Mouse (Mus musculus): Measurements from ENCODE around the gene Hist1h2bb. TPM values are rescaled to one million over a fixed set of nuclear protein-coding genes. Genes with fewer than 3 reads are reported as not detected.

Hist1h2bb gene
- total and polyA plus RNA-seq, 3 experiments: 0.53 to 2,852 (median 54.6) TPM

DNA sequence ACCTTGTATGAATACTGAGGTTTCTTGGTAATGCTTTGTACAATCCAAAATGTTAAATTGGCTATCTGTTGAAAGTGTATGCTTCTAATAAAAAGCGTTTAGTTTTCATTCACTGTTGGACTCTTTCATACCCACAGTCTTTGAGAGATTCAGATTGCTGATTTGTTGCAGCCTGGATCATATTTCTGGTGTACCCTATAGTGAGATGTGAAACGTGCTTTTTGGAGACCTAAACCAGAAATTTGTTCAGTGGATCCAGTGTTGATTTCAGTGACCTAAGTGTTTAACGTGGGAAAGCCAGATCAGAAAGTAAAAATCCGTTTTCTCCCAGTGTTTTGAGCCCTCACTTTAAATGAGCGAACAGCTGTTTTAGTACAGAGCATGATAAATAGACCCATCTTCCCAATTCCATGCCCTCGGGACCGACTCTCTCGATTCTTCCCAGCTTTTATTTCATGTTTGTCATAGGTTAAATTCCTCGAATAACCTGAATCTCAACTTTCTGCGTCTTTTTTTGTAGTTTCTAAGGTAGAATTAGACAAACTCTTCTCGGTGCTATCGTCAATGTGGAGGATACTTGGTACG, 6.2 kb upstream of the Hist1h2bb start:
- Histone ChIP-seq H3K4me3 (replicated peaks in 1 of 3; ENCODE audit: low read depth in 2 of 3, low read length in 2 of 3, poor library complexity in 1 of 3) (peak overlapping the region; percentile 54 to 74 (median 54)), H3K9ac (ENCODE audit: insufficient read depth, low read depth) (peak overlapping the region; percentile 100), H3K27me3 (replicated peaks) (no peaks in the 10 kb centered on the region), H3K9me3 (replicated peaks; ENCODE audit: low read length) (no peaks in the 10 kb centered on the region), H3K79me2 (replicated peaks; ENCODE audit: control insufficient read depth, extremely low read depth, insufficient read depth, poor library complexity, severe bottlenecking) (no peaks in the 10 kb centered on the region), H3K27ac (ENCODE audit: insufficient read depth, low read depth) (peak overlapping the region; percentile 95), H3K4me1 (ENCODE audit: control insufficient read depth in 1 of 2, insufficient read depth in 2 of 2) (peaks cover 3 to 29% of the 10 kb centered on the region in 2 experiments; a peak in 3 of 4 replicates), H3K36me3 (replicated peaks in 1 of 2; ENCODE audit: control insufficient read depth in 1 of 2, insufficient read depth in 1 of 2, low read length in 1 of 2) (no peaks in the 10 kb centered on the region), H3K4me2 (ENCODE audit: insufficient read depth, low read depth, poor library complexity, severe bottlenecking) (peak overlapping the region; percentile 84)
- in situ Hi-C loops (cut with MboI; ENCODE audit: low pct_ligation_motif_present, low pct_unique_long_range_greater_than_20kb, low sequenced_read_pairs): no loop called here
- no peak for DNase-seq (ENCODE audit: extremely low read depth)
- dilution Hi-C loops (cut with MboI; ENCODE audit: extremely low pct_ligation_motif_present, extremely low pct_unique_long_range_greater_than_20kb, low sequenced_read_pairs): loop anchor here (10.0 kb wide), 1 partner anchor 46 kb away; the partner anchor contains the start of genes Hist1h1t and Hist1h4c
- TF ChIP-seq MAX (IDR thresholded peaks at IDR 0.05; ENCODE audit: low read length): no peak
- TF ChIP-seq NELFE (IDR thresholded peaks at IDR 0.05; ENCODE audit: low read depth, low read length): peak; percentile 11; the same call in 1 of the 2 replicates
- no peak for TF ChIP-seq ZNF384 (IDR thresholded peaks at IDR 0.05; ENCODE audit: low read depth, low read length)

DNA sequence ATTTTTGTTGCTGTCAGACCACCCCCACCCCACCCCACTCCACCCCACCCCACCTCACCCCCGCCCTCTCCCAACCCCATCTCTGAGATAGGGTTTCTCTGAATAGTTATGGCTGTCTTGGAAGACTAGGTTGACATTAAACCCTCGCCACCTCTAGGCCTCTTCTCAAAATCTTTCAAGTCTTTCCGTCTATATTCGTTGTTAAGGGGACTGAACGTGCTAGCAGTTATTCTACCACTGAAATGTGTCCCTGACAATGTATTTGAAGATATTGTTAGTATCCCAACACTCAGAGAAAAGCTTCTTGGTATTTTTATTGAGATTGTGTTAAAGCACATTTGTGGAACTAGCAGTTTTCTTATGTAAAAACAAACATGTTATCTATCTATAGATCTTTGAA, 5.6 kb upstream of the Hist1h2bb start:
- DNase-seq (ENCODE audit: extremely low read depth): peak; percentile 46
- no peaks in the 10 kb centered on the region for H3K79me2 ChIP-seq (replicated peaks; ENCODE audit: control insufficient read depth, extremely low read depth, insufficient read depth, poor library complexity, severe bottlenecking)
- H3K27ac ChIP-seq (ENCODE audit: insufficient read depth, low read depth): peak overlapping the region; percentile 57; the same call in 1 of the 2 replicates
- TF ChIP-seq ZC3H11A (IDR thresholded peaks at IDR 0.05; ENCODE audit: low read depth, low read length): no peak
- no peak for TF ChIP-seq MYC (IDR thresholded peaks at IDR 0.05; ENCODE audit: low read depth, low read length)
- no peak for TF ChIP-seq JUND (conservative IDR thresholded peaks at IDR 0.05; ENCODE audit: low read depth, low read length)
- no peak for TF ChIP-seq ETS1 (conservative IDR thresholded peaks at IDR 0.05; ENCODE audit: low read depth, low read length)
- no peak for TF ChIP-seq ZKSCAN1 (IDR thresholded peaks at IDR 0.05; ENCODE audit: borderline replicate concordance, low read depth, low read length)
- no peak; the same call in 1 of the 2 replicates for TF ChIP-seq NELFE (IDR thresholded peaks at IDR 0.05; ENCODE audit: low read depth, low read length)
- TF ChIP-seq UBTF (IDR thresholded peaks at IDR 0.05; ENCODE audit: low read depth, low read length): no peak
- TF ChIP-seq RAD21 (IDR thresholded peaks at IDR 0.05; ENCODE audit: low read depth, low read length): no peak
- TF ChIP-seq MAZ (IDR thresholded peaks at IDR 0.05; ENCODE audit: low read depth, low read length): 0 out of 2 replicates have a peak, but pooled peaks have one; percentile 26
- 0 out of 2 replicates have a peak, but pooled peaks have one; percentile 25 for TF ChIP-seq HCFC1 (IDR thresholded peaks at IDR 0.05; ENCODE audit: low read depth, low read length)
- no peak for TF ChIP-seq CHD2 (IDR thresholded peaks at IDR 0.05; ENCODE audit: low read length)
- TF ChIP-seq JUN (IDR thresholded peaks at IDR 0.05; ENCODE audit: insufficient read depth, low read depth, low read length): no peak
- TF ChIP-seq CHD1 (IDR thresholded peaks at IDR 0.05; ENCODE audit: low read depth, low read length): peak; percentile 58; the same call in 1 of the 2 replicates
- no peak for TF ChIP-seq USF1 (IDR thresholded peaks at IDR 0.05; ENCODE audit: low read depth, low read length)
- no peak for TF ChIP-seq SMC3 (IDR thresholded peaks at IDR 0.05; ENCODE audit: low read depth, low read length)
- TF ChIP-seq MEF2A (IDR thresholded peaks at IDR 0.05; ENCODE audit: borderline replicate concordance, low read depth, low read length): no peak
- no peak for TF ChIP-seq GABPA (IDR thresholded peaks at IDR 0.05; ENCODE audit: insufficient replicate concordance, low read depth, low read length)
- no peak for TF ChIP-seq TBP (conservative IDR thresholded peaks at IDR 0.05; ENCODE audit: low read depth, low read length)
- no peak for TF ChIP-seq IRF4 (IDR thresholded peaks at IDR 0.05; ENCODE audit: low read depth, low read length)
- TF ChIP-seq TCF12 (IDR thresholded peaks at IDR 0.05; ENCODE audit: low read depth, low read length): no peak
- no peaks in the 10 kb centered on the region for H3K27me3 ChIP-seq (replicated peaks)
- H3K4me3 ChIP-seq (replicated peaks in 1 of 3; ENCODE audit: low read depth in 2 of 3, low read length in 2 of 3, poor library complexity in 1 of 3): peak overlapping the region in 2 of 3 experiments; percentile 30 to 54
- in situ Hi-C loops (cut with MboI; ENCODE audit: low pct_ligation_motif_present, low pct_unique_long_range_greater_than_20kb, low sequenced_read_pairs) (no loop called here), dilution Hi-C loops (cut with MboI; ENCODE audit: extremely low pct_ligation_motif_present, extremely low pct_unique_long_range_greater_than_20kb, low sequenced_read_pairs) (loop anchor here (10.0 kb wide), 1 partner anchor 46 kb away; the partner anchor contains the start of genes Hist1h1t and Hist1h4c)
- H3K9me3 ChIP-seq (replicated peaks; ENCODE audit: low read length): no peaks in the 10 kb centered on the region
- peak overlapping the region; percentile 84 for H3K4me2 ChIP-seq (ENCODE audit: insufficient read depth, low read depth, poor library complexity, severe bottlenecking)
- H3K9ac ChIP-seq (ENCODE audit: insufficient read depth, low read depth): peak overlapping the region; percentile 100
- H3K4me1 ChIP-seq (ENCODE audit: control insufficient read depth in 1 of 2, insufficient read depth in 2 of 2): peaks cover 3 to 29% of the 10 kb centered on the region in 2 experiments; a peak in 3 of 4 replicates
- H3K36me3 ChIP-seq (replicated peaks in 1 of 2; ENCODE audit: control insufficient read depth in 1 of 2, insufficient read depth in 1 of 2, low read length in 1 of 2): no peaks in the 10 kb centered on the region
